Mouse (Mus musculus): ENCODE measurements around the gene Olfml3.

GRCm38 (mm10) chr3:103726642-103727041, 11.2 kb downstream of the Olfml3 start:
- no peak for TF ChIP-seq POLR2A (IDR thresholded peaks at IDR 0.05; ENCODE audit: low read depth, low read length)
- TF ChIP-seq CTCF (conservative IDR thresholded peaks at IDR 0.05; ENCODE audit: insufficient read depth, insufficient read length, low read depth, low read length): no peak
